Mouse (Mus musculus) right cerebral cortex, adult 18-20 months (tissue): ENCODE measurements around the gene Usf2.

Experiments
- DNase-seq: peaks from one replicate; pipeline ENCODE4 v3.0.0; 2022; ENCODE audit warnings: mixed read lengths

The Usf2 gene

GRCm38 (mm10) chr7:30956756-30957366 is at the start of gene Usf2:
Usf2 (minus strand) TSS chr7:30956803.
- DNase-seq, result peak; percentile 87

GRCm38 (mm10) chr7:31002650-31003049 is 46.0 kb upstream of the Usf2 start:
- DNase-seq, result no peak

- DNase-seq, result peak; percentile 24
Measured at GRCm38 (mm10) chr7:31000505-31001020, 44.0 kb upstream of the Usf2 start.

- no peak for DNase-seq
Measured at GRCm38 (mm10) chr7:30996491-30996890, 39.9 kb upstream of the Usf2 start.

GRCm38 (mm10) chr7:30993986-30994385 is 37.4 kb upstream of the Usf2 start:
- DNase-seq, result no peak

GRCm38 (mm10) chr7:30992148-30992547 is 35.5 kb upstream of the Usf2 start:
- DNase-seq, result no peak

GRCm38 (mm10) chr7:30988519-30989162 is 32.0 kb upstream of the Usf2 start:
- DNase-seq, result no peak

- DNase-seq, result no peak
Measured at GRCm38 (mm10) chr7:30985357-30985756, 28.8 kb upstream of the Usf2 start.

GRCm38 (mm10) chr7:30981703-30982102 is 25.1 kb upstream of the Usf2 start:
- DNase-seq, result no peak

GRCm38 (mm10) chr7:30973501-30974289 is 17.1 kb upstream of the Usf2 start, which contains the start of gene Fam187b:
Fam187b (plus strand) TSS chr7:30973790.
- DNase-seq, result peak; percentile 68

- no peak for DNase-seq
Measured at GRCm38 (mm10) chr7:30973251-30973500, 16.6 kb upstream of the Usf2 start, which contains the start of gene Lsr. Lsr (minus strand) TSS chr7:30973464.

GRCm38 (mm10) chr7:30972426-30973250 is 16.0 kb upstream of the Usf2 start:
- DNase-seq, result no peak

- no peak for DNase-seq
Measured at GRCm38 (mm10) chr7:30971901-30972300, 15.3 kb upstream of the Usf2 start.

GRCm38 (mm10) chr7:30969174-30969573 is 12.6 kb upstream of the Usf2 start:
- DNase-seq, result no peak

GRCm38 (mm10) chr7:30968611-30969010 is 12.0 kb upstream of the Usf2 start:
- DNase-seq, result no peak

- DNase-seq, result no peak
Measured at GRCm38 (mm10) chr7:30966657-30967056, 10.1 kb upstream of the Usf2 start.

GRCm38 (mm10) chr7:30965677-30966076 is 9.1 kb upstream of the Usf2 start:
- DNase-seq, result no peak

GRCm38 (mm10) chr7:30964366-30964765 is 7.8 kb upstream of the Usf2 start:
- no peak for DNase-seq

- no peak for DNase-seq
Measured at GRCm38 (mm10) chr7:30962862-30963261, 6.3 kb upstream of the Usf2 start.

- no peak for DNase-seq
Measured at GRCm38 (mm10) chr7:30959786-30960349, 3.3 kb upstream of the Usf2 start.

GRCm38 (mm10) chr7:30958866-30959487 is 2.4 kb upstream of the Usf2 start:
- no peak for DNase-seq
